Mouse (Mus musculus) gastrocnemius, adult 2 months (tissue): Measurements from ENCODE around the gene Gm21830. TPM values are rescaled to one million over a fixed set of nuclear protein-coding genes. Genes with fewer than 3 reads are reported as not detected.

Source experiments
- DNase-seq: peaks from one replicate; pipeline ENCODE4 v3.0.0; 2022
- H3K27ac ChIP-seq: fragments of 200-600 bp; 2 replicates; pipeline ENCODE4 v1.8.1; 2022; ENCODE audit warnings: mild to moderate bottlenecking
- H3K4me3 ChIP-seq: fragments of 200-600 bp; 2 replicates; pipeline ENCODE4 v1.8.1; 2022; ENCODE audit warnings: mild to moderate bottlenecking, moderate library complexity
- CTCF ChIP-seq: fragments of 200-600 bp; IDR thresholded peaks from 2 replicates; pipeline ENCODE4 v1.8.1; 2022; ENCODE audit warnings: antibody characterized with exemption, mild to moderate bottlenecking, moderate library complexity
- intact Hi-C: fragments of 180-260 bp; cut with DNase I; formaldehyde crosslinking; loops from one replicate; pipeline ENCODE4 v1.15.1; 2025
- total RNA-seq, 2 experiments: library from RNA; stranded (reverse); gene quantifications; 2 replicates each; pipeline ENCODE4 v1.2.3; 2021

The Gm21830 gene
- total RNA-seq, 2 experiments from 2014 or later: not detected

DNA sequence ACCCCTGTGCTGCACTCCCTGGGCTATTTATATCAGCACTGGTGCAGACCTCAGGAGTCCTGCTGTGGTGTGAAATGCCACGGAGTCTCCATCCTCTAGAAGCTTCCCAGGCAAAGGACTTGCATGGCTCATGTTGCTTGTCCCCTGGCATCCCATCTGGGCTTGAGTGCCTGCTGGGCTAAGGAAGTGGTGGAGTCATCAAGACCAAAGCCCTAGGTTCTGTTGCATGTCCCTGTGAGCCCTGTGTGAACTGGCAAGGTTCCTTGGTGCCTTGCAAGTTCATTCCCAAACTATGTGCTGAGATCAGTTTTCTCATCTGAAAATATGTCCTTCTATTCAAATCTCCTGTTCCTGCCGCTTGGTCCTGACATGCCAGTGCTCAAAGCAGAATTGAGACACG lies 67.5 kb downstream of the Gm21830 start:
- peak; percentile 88 for DNase-seq

More for the DNA sequence above, 67.5 kb downstream of the Gm21830 start:
- no peak for TF ChIP-seq CTCF
- intact Hi-C loops: no loop called here
- Histone ChIP-seq H3K4me3 (peak overlapping the region; percentile 45), H3K27ac (peak overlapping the region; percentile 83)

Other genes with a start within 250 kb of the Gm21830 start
- gene Gm26727, start 19.5 kb downstream of the Gm21830 start, total RNA-seq: not detected
- gene Xirp2, start 32.3 kb downstream of the Gm21830 start, total RNA-seq: 1,000 to 10,000 TPM in 1 of 2 experiments, 100 to 1,000 TPM in 1; 998 to 1,127 TPM
- gene B3galt1, start 152.1 kb downstream of the Gm21830 start, total RNA-seq: 1 to 10 TPM; 1.0 to 4.4 TPM